Mouse (Mus musculus) CD4-positive, CD25-positive, alpha-beta regulatory T cell (primary cell): ENCODE results near the gene Csf2. TPM values are rescaled to one million over a fixed set of nuclear protein-coding genes. Genes with fewer than 3 reads are reported as not detected.

Experiments
- polyA plus RNA-seq: library from polyadenylated mRNA; unstranded; fragments of 100-300 nt; shearing (Covaris generic); gene quantifications from one replicate; pipeline ENCODE4 v1.2.1, GENCODE M21; 2017

The Csf2 gene
- polyA plus RNA-seq, result not detected

DNA sequence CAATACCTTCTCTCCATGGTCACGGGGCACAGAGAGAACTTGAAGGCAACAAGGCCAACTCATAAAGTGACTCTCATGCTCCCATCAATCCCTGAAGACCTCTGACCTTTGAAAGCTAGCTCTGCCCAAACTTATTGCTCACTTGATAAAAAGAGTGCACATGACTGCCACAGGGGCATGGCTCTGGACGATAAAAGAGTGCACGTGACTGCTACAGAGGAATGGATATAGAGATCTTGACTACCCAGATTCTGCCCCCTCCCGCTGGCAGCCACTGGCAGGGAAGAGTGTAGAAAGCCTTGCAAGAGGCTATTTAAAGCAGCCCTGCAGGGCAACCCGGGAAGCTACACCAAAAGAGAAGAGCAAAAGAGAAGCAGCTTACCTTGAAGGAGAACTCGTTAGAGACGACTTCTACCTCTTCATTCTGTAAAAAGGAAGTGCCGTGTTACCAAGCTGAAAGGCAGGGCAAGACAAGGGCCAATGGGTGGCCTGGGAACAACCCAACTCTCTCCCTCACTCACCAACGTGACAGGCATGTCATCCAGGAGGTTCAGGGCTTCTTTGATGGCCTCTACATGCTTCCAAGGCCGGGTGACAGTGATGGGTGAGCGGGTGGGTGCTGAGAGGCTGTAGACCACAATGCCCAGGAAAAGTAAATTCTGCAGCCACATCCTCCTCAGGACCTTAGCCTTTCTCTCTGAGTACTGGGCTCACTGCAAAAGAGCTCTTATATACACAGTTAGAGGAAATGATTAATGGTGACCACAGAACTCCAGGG is at the start of gene Csf2:
TSS of gene Csf2 (minus strand) at position 728 of the 778 bp plus-strand sequence.

GRCm38 (mm10) chr11:54267177-54267576 is 17.7 kb upstream of the Csf2 start, which contains the start of gene Il3:
Il3 (minus strand) TSS chr11:54267277.

Other genes starting within 250 kb of the Csf2 start
- 0.55 TPM for gene Slc22a4, start 221.6 kb downstream of the Csf2 start, polyA plus RNA-seq
- 4.2 TPM for gene Pdlim4, start 180.7 kb downstream of the Csf2 start, polyA plus RNA-seq
- gene P4ha2, start 149.6 kb downstream of the Csf2 start, polyA plus RNA-seq, result 0.16 TPM
- not detected for gene Il3, start 17.6 kb upstream of the Csf2 start, polyA plus RNA-seq
- gene Acsl6, start 54.1 kb upstream of the Csf2 start, polyA plus RNA-seq, result not detected
- gene Meikin, start 121.0 kb upstream of the Csf2 start, polyA plus RNA-seq, result not detected
- gene Fnip1, start 188.5 kb upstream of the Csf2 start, polyA plus RNA-seq, result 11.6 TPM